9 mouse cellular contexts compared by ENCODE assay signal in the genomic region with DNA sequence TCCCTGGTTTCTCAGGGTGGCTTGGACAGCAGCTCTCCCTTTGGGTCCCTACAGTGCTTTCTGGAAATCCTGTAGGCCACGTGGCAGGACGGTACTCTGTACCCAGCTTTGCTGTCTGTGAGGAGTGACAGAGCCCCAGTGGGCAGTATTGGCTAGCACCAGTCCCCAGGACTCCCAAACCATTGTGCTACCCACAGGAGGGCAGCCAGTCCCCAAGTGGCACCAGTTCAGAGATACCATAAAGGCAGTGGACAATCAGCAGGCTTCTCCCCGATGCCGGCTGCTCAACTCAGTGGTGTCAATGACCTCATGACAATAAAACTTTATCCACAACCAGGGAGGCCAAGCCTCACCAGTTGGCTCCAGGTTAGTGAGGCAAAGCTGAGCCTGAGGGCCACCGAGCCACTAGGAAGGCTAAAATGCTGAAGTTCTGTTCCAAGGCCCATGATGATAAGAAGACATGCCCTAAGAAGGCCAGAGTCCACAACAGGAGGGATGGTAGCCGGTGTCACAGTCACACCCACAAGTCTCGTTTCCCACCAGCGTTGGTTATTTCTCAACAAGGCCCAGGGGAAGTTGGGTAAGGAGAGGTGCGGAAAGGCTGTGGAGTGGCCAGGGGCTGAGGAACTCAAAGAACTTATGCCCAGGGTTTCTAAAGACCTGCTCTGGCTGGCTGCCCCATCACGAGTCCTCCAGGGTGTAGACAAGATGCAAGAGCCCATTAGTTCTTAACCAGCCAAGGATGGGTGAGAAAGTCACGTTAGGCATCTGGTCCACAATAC. TPM values are rescaled to one million over a fixed set of nuclear protein-coding genes. Genes with fewer than 3 reads are reported as not detected.
A peak's percentile ranks its signal among the peaks of the same experiment; 100 is the strongest.
DNase-seq lines count a peak whose midpoint lies in the region; ATAC-seq and TF ChIP-seq lines count a peak whose summit lies in the region.
"Had no signal": no experiment of that assay in that cellular context is flagged by ENCODE, and none has a peak within 500 bp of the region (broad histone marks: within the 10 kb centered on the region; RNA-seq: fewer than 3 reads in every experiment).

No protein-coding gene starts in this region.

- H3K4me1 ChIP-seq in neural tube, embryonic 11.5 days (ENCODE audit: control insufficient read depth, insufficient read depth, low read length) = peaks cover 15% of the 10 kb centered on the region
- H3K4me1 ChIP-seq in thymus, adult 2 months (replicated peaks; ENCODE audit: control insufficient read depth, insufficient read depth, low read length) = peaks cover 28% of the 10 kb centered on the region

- peak overlapping the region; percentile 98 for H3K4me2 ChIP-seq in neural tube, embryonic 11.5 days (ENCODE audit: low read depth)

- DNase-seq in cerebellum, adult 11-12 months = peak; percentile 60
- DNase-seq in cerebellum, postnatal 4 days (ENCODE audit: low spot score in 2 of 2) = no peak
- DNase-seq in neural tube, embryonic 11.5 days (ENCODE audit: low spot score) = no peak
- DNase-seq in neural tube, embryonic 10.5 days (ENCODE audit: extremely low spot score, low spot score) = no peak
- DNase-seq in lung, postnatal 25 days (ENCODE audit: low spot score) = peak; percentile 47
- DNase-seq in thymus, adult 2 months = no peak
- no peak for DNase-seq in left cerebral cortex, postnatal 10 days (ENCODE audit: extremely low spot score in 1 of 2, low spot score in 2 of 2)
- DNase-seq in spleen, adult 12 weeks (ENCODE audit: low spot score) = no peak

- 81% methylated on average over 11 of the region's 11 CpGs for WGBS in neural tube, embryonic 11.5 days
- WGBS in thymus, adult 2 months = 93% methylated on average over 11 of the region's 11 CpGs

- peaks cover 23% of the 10 kb centered on the region for H3K36me3 ChIP-seq in neural tube, embryonic 11.5 days (ENCODE audit: control insufficient read depth, insufficient read depth, low read length)
- H3K36me3 ChIP-seq in thymus, adult 2 months (ENCODE audit: control insufficient read depth, insufficient read depth, low read length) = peaks cover 8% of the 10 kb centered on the region

- no peak overlapping the region for H3K27ac ChIP-seq in neural tube, embryonic 11.5 days (ENCODE audit: low read depth, low read length)
- no peak overlapping the region for H3K27ac ChIP-seq in thymus, adult 2 months (ENCODE audit: control insufficient read depth, insufficient read depth, low read length)

- H3K27me3 ChIP-seq in neural tube, embryonic 11.5 days (ENCODE audit: control insufficient read depth, insufficient read depth, low read length) = no peaks in the 10 kb centered on the region
- no peaks in the 10 kb centered on the region for H3K27me3 ChIP-seq in thymus, adult 2 months (ENCODE audit: control insufficient read depth, insufficient read depth, low read length)

- TF ChIP-seq POLR2A in thymus, adult 2 months (IDR thresholded peaks at IDR 0.05; ENCODE audit: control insufficient read depth, extremely low read depth, insufficient read depth, low read length, poor library complexity) = no peak

- 0 out of 2 replicates have a peak overlapping the region, but pooled peaks have one; percentile 8 for H3K4me3 ChIP-seq in neural tube, embryonic 11.5 days (ENCODE audit: low read depth, low read length)
- no peak overlapping the region for H3K4me3 ChIP-seq in thymus, adult 2 months (ENCODE audit: control insufficient read depth, insufficient read depth, low read length)

- 0 out of 2 replicates have a peak overlapping the region, but pooled peaks have one; percentile 82 for H3K9ac ChIP-seq in neural tube, embryonic 11.5 days (ENCODE audit: low read length)

- ATAC-seq in neural tube, embryonic 11.5 days (ENCODE audit: insufficient read depth, low FRiP score, low TSS enrichment) = no peak

- intact Hi-C loops in left cerebral cortex, postnatal 10 days (cut with DNase I) = no loop called here

- no peaks in the 10 kb centered on the region for H3K9me3 ChIP-seq in neural tube, embryonic 11.5 days (ENCODE audit: control insufficient read depth, low read length)

- no peak for TF ChIP-seq CTCF in thymus, adult 2 months (IDR thresholded peaks at IDR 0.05; ENCODE audit: borderline replicate concordance, control insufficient read depth, extremely low read depth, insufficient read depth, low read length, poor library complexity)

RNA-seq across cellular contexts. Expression of gene Ncln, which starts 1.7 kb away (rescaled TPM):
- polyA plus RNA-seq in neural tube, embryonic 11.5 days (2014; fragmentation: Nextera tagmentation; extraction: Ambion mirVana) = 66.2 and 74.2 TPM in 2 replicates
- 332 and 337 TPM in 2 replicates for polyA plus RNA-seq in thymus, adult 2 months (2012; rRNA removed)
- 100 to 1,000 TPM in 1 of 2 experiments, 10 to 100 TPM in 1; 94.8 to 102 TPM for total RNA-seq in left cerebral cortex, postnatal 10 days (2021)

RNA-seq across cellular contexts. Expression of gene S1pr4, which starts 5.5 kb away (rescaled TPM):
- polyA plus RNA-seq in neural tube, embryonic 11.5 days (2014; fragmentation: Nextera tagmentation; extraction: Ambion mirVana) = 0.45 and 0.58 TPM in 2 replicates
- 84.3 and 87.2 TPM in 2 replicates for polyA plus RNA-seq in thymus, adult 2 months (2012; rRNA removed)
- under 1 TPM; 0.18 to 0.28 TPM for total RNA-seq in left cerebral cortex, postnatal 10 days (2021)

RNA-seq across cellular contexts. Expression of gene Celf5, which starts 11.9 kb away (rescaled TPM):
- polyA plus RNA-seq in neural tube, embryonic 11.5 days (2014; fragmentation: Nextera tagmentation; extraction: Ambion mirVana) = 10.6 and 11.1 TPM in 2 replicates
- polyA plus RNA-seq in thymus, adult 2 months (2012; rRNA removed) = 4.3 and 5.1 TPM in 2 replicates
- 100 to 1,000 TPM; 287 to 297 TPM for total RNA-seq in left cerebral cortex, postnatal 10 days (2021)
- total RNA-seq: neutrophil, adult 5-6 weeks had no signal

RNA-seq across cellular contexts. Expression of gene Gna15, which starts 29.6 kb away (rescaled TPM):
- 0.41 TPM in 2 replicates for polyA plus RNA-seq in neural tube, embryonic 11.5 days (2014; fragmentation: Nextera tagmentation; extraction: Ambion mirVana)
- 9.5 and 10.6 TPM in 2 replicates for polyA plus RNA-seq in thymus, adult 2 months (2012; rRNA removed)
- total RNA-seq in left cerebral cortex, postnatal 10 days (2021) = 1 to 10 TPM; 2.3 to 2.9 TPM

RNA-seq across cellular contexts. Expression of gene Nfic, which starts 39.0 kb away (rescaled TPM):
- 16.8 TPM in 2 replicates for polyA plus RNA-seq in neural tube, embryonic 11.5 days (2014; fragmentation: Nextera tagmentation; extraction: Ambion mirVana)
- 26.3 and 26.7 TPM in 2 replicates for polyA plus RNA-seq in thymus, adult 2 months (2012; rRNA removed)
- total RNA-seq in left cerebral cortex, postnatal 10 days (2021) = 10 to 100 TPM; 40.7 to 44.6 TPM

Comparison
In these comparisons a context has a peak if more than half of its experiments do, and no peak if none do; other contexts are left out.
1. DNase-seq: peak in cerebellum, adult 11-12 months (single experiment) and lung, postnatal 25 days (single experiment); none in cerebellum, postnatal 4 days (0 of 2), neural tube, embryonic 11.5 days (single experiment), neural tube, embryonic 10.5 days (single experiment), thymus, adult 2 months (single experiment), left cerebral cortex, postnatal 10 days (0 of 2) and spleen, adult 12 weeks (single experiment).
2. RNA of gene S1pr4, which starts 5.5 kb away (polyA plus RNA-seq): 84.3 to 87.2 TPM in thymus, adult 2 months; 0.45 to 0.58 TPM in neural tube, embryonic 11.5 days; every median in the first group is over 10 times any median in the second.